Mouse (Mus musculus): ENCODE data around the gene Zkscan4. TPM values are rescaled to one million over a fixed set of nuclear protein-coding genes. Genes with fewer than 3 reads are reported as not detected.
"Not testable (repeated sequence)": the region's sequence is repeated elsewhere in the genome, so short reads cannot be mapped to it uniquely, and the experiment has no call there.

Gene Zkscan4
- polyA plus RNA-seq, 1 experiment from 2014 or later = 10.1 TPM

GRCm38 (mm10) chr13:21495080-21495479, 16.4 kb downstream of the Zkscan4 start, which contains the start of gene AK157302:
Gene AK157302, plus strand, starts transcription at chr13:21495223.
- Histone ChIP-seq H3K27ac (ENCODE audit: low read length) (no peak within 1 kb of the TSS), H3K4me3 (replicated peaks; ENCODE audit: low read length) (no peak within 1 kb of the TSS), H3K9me3 (ENCODE audit: control insufficient read depth, low read length) (no peaks in the 10 kb centered on the region), H3K9ac (replicated peaks; ENCODE audit: low read depth, low read length) (no peak within 1 kb of the TSS), H3K4me2 (ENCODE audit: low read length) (no peak within 1 kb of the TSS), H3K4me1 (replicated peaks; ENCODE audit: control insufficient read depth, insufficient read depth, low read length) (no peaks in the 10 kb centered on the region), H3K36me3 (ENCODE audit: control insufficient read depth, insufficient read depth) (no peaks in the 10 kb centered on the region), H3K27me3 (replicated peaks; ENCODE audit: control insufficient read depth, insufficient read depth, low read length) (no peaks in the 10 kb centered on the region)
- no peak for ATAC-seq
- 95% methylated on average over 21 of the region's 21 CpGs for WGBS

- H3K4me3 ChIP-seq (replicated peaks; ENCODE audit: low read length); ATAC-seq; H3K9ac ChIP-seq (replicated peaks; ENCODE audit: low read depth, low read length); H3K27ac ChIP-seq (ENCODE audit: low read length); H3K4me2 ChIP-seq (ENCODE audit: low read length); H3K9me3 ChIP-seq (ENCODE audit: control insufficient read depth, low read length); H3K27me3 ChIP-seq (replicated peaks; ENCODE audit: control insufficient read depth, insufficient read depth, low read length); H3K4me1 ChIP-seq (replicated peaks; ENCODE audit: control insufficient read depth, insufficient read depth, low read length); H3K36me3 ChIP-seq (ENCODE audit: control insufficient read depth, insufficient read depth): not testable (repeated sequence)
- 96% methylated on average over 17 of the region's 17 CpGs for WGBS
Measured at GRCm38 (mm10) chr13:21501182-21501581, 22.5 kb downstream of the Zkscan4 start, which contains the start of gene Gm11273. Gene Gm11273, minus strand, starts transcription at chr13:21501418.

GRCm38 (mm10) chr13:21502296-21502695, 23.6 kb downstream of the Zkscan4 start:
- no peak overlapping the region for H3K27ac ChIP-seq (ENCODE audit: low read length)
- ATAC-seq = no peak
- peaks cover 4% of the 10 kb centered on the region for H3K4me1 ChIP-seq (replicated peaks; ENCODE audit: control insufficient read depth, insufficient read depth, low read length)
- no peak overlapping the region for H3K9ac ChIP-seq (replicated peaks; ENCODE audit: low read depth, low read length)
- H3K4me2 ChIP-seq (ENCODE audit: low read length) = no peak overlapping the region
- no peaks in the 10 kb centered on the region for H3K27me3 ChIP-seq (replicated peaks; ENCODE audit: control insufficient read depth, insufficient read depth, low read length)
- 92% methylated on average over 5 of the region's 5 CpGs for WGBS
- H3K36me3 ChIP-seq (ENCODE audit: control insufficient read depth, insufficient read depth) = no peaks in the 10 kb centered on the region
- no peaks in the 10 kb centered on the region for H3K9me3 ChIP-seq (ENCODE audit: control insufficient read depth, low read length)
- no peak overlapping the region for H3K4me3 ChIP-seq (replicated peaks; ENCODE audit: low read length)

- H3K4me1 ChIP-seq (replicated peaks; ENCODE audit: control insufficient read depth, insufficient read depth, low read length) = peaks cover 4% of the 10 kb centered on the region
- WGBS = 0% methylated on average over 21 of the region's 21 CpGs
- peak overlapping the region; percentile 73 for H3K9ac ChIP-seq (replicated peaks; ENCODE audit: low read depth, low read length)
- H3K4me2 ChIP-seq (ENCODE audit: low read length) = peak overlapping the region; percentile 81
- ATAC-seq = peak; percentile 100
- peak overlapping the region; percentile 81 for H3K27ac ChIP-seq (ENCODE audit: low read length)
- H3K4me3 ChIP-seq (replicated peaks; ENCODE audit: low read length) = peak overlapping the region; percentile 62
- no peaks in the 10 kb centered on the region for H3K36me3 ChIP-seq (ENCODE audit: control insufficient read depth, insufficient read depth)
- H3K9me3 ChIP-seq (ENCODE audit: control insufficient read depth, low read length) = no peaks in the 10 kb centered on the region
- H3K27me3 ChIP-seq (replicated peaks; ENCODE audit: control insufficient read depth, insufficient read depth, low read length) = no peaks in the 10 kb centered on the region
Measured at GRCm38 (mm10) chr13:21506221-21506649, 27.5 kb downstream of the Zkscan4 start.

GRCm38 (mm10) chr13:21530136-21530535, 51.4 kb downstream of the Zkscan4 start:
- H3K36me3 ChIP-seq (ENCODE audit: control insufficient read depth, insufficient read depth) = peaks cover 9% of the 10 kb centered on the region
- H3K4me1 ChIP-seq (replicated peaks; ENCODE audit: control insufficient read depth, insufficient read depth, low read length) = peaks cover 4% of the 10 kb centered on the region; the same call in 1 of the 2 replicates
- no peak for ATAC-seq
- H3K4me2 ChIP-seq (ENCODE audit: low read length) = peak overlapping the region; percentile 60
- H3K27me3 ChIP-seq (replicated peaks; ENCODE audit: control insufficient read depth, insufficient read depth, low read length) = no peaks in the 10 kb centered on the region
- WGBS = 51% methylated on average over 7 of the region's 7 CpGs
- H3K9ac ChIP-seq (replicated peaks; ENCODE audit: low read depth, low read length) = no peak overlapping the region
- peak overlapping the region; percentile 33 for H3K4me3 ChIP-seq (replicated peaks; ENCODE audit: low read length)
- H3K9me3 ChIP-seq (ENCODE audit: control insufficient read depth, low read length) = no peaks in the 10 kb centered on the region
- no peak overlapping the region for H3K27ac ChIP-seq (ENCODE audit: low read length)

GRCm38 (mm10) chr13:21530781-21531201, 52.1 kb downstream of the Zkscan4 start, which contains the start of gene Zkscan8:
Gene Zkscan8, minus strand, starts transcription at chr13:21531120.
- Histone ChIP-seq H3K27ac (ENCODE audit: low read length) (peak within 1 kb of the TSS; percentile 74), H3K27me3 (replicated peaks; ENCODE audit: control insufficient read depth, insufficient read depth, low read length) (0 out of 2 replicates have a peak, but pooled peaks cover 2% of the 10 kb centered on the region), H3K4me1 (replicated peaks; ENCODE audit: control insufficient read depth, insufficient read depth, low read length) (peaks cover 4% of the 10 kb centered on the region; the same call in 1 of the 2 replicates), H3K4me3 (replicated peaks; ENCODE audit: low read length) (peak within 1 kb of the TSS; percentile 75), H3K4me2 (ENCODE audit: low read length) (peak within 1 kb of the TSS; percentile 68), H3K36me3 (ENCODE audit: control insufficient read depth, insufficient read depth) (peaks cover 7% of the 10 kb centered on the region), H3K9ac (replicated peaks; ENCODE audit: low read depth, low read length) (peak within 1 kb of the TSS; percentile 97), H3K9me3 (ENCODE audit: control insufficient read depth, low read length) (no peaks in the 10 kb centered on the region)
- WGBS = 0% methylated on average over 39 of the region's 39 CpGs
- peak; percentile 99 for ATAC-seq

MicroRNAs within 50 kb of the gene (microRNA counts, 519-probe panel; counts per million panel counts)
- microRNA mmu-miR-1896 = 3,015 counts per million, percentile 77 among the panel's probes with 10 or more counts

Small RNA genes within 50 kb of the gene (microRNA-seq; reads per million reads assigned to microRNA genes)
- not detected for gene Mir1896

Other genes with a start within 250 kb of the Zkscan4 start
- gene Gpx5, start 186.2 kb upstream of the Zkscan4 start, polyA plus RNA-seq (2015; fragmentation: Nextera tagmentation; extraction: Ambion mirVana) = not detected in 2 replicates
- not detected in 2 replicates for gene Gpx6, start 166.8 kb upstream of the Zkscan4 start, polyA plus RNA-seq (2015; fragmentation: Nextera tagmentation; extraction: Ambion mirVana)
- gene Olfr1367, start 132.0 kb upstream of the Zkscan4 start, polyA plus RNA-seq (2015; fragmentation: Nextera tagmentation; extraction: Ambion mirVana) = not detected in 2 replicates
- 15.5 and 16.1 TPM in 2 replicates for gene Zscan12, start 116.1 kb upstream of the Zkscan4 start, polyA plus RNA-seq (2015; fragmentation: Nextera tagmentation; extraction: Ambion mirVana)
- 92.6 and 93.3 TPM in 2 replicates for gene Zkscan3, start 76.2 kb upstream of the Zkscan4 start, polyA plus RNA-seq (2015; fragmentation: Nextera tagmentation; extraction: Ambion mirVana)
- 2.0 and 3.4 TPM in 2 replicates for gene Pgbd1, start 37.8 kb upstream of the Zkscan4 start, polyA plus RNA-seq (2015; fragmentation: Nextera tagmentation; extraction: Ambion mirVana)
- gene Zscan26, start 25.2 kb upstream of the Zkscan4 start, polyA plus RNA-seq (2015; fragmentation: Nextera tagmentation; extraction: Ambion mirVana) = 16.2 and 22.1 TPM in 2 replicates
- gene Nkapl, start 10.4 kb upstream of the Zkscan4 start, polyA plus RNA-seq (2015; fragmentation: Nextera tagmentation; extraction: Ambion mirVana) = 2.8 and 4.3 TPM in 2 replicates
- not detected in 2 replicates for gene Gm10065, start 534 bp downstream of the Zkscan4 start, polyA plus RNA-seq (2015; fragmentation: Nextera tagmentation; extraction: Ambion mirVana)
- gene AK157302, start 16.3 kb downstream of the Zkscan4 start, polyA plus RNA-seq (2015; fragmentation: Nextera tagmentation; extraction: Ambion mirVana) = 0.35 and 0.48 TPM in 2 replicates
- 7.4 and 8.0 TPM in 2 replicates for gene Gm11273, start 22.5 kb downstream of the Zkscan4 start, polyA plus RNA-seq (2015; fragmentation: Nextera tagmentation; extraction: Ambion mirVana)
- gene Zkscan8, start 52.2 kb downstream of the Zkscan4 start, polyA plus RNA-seq (2015; fragmentation: Nextera tagmentation; extraction: Ambion mirVana) = 6.9 and 8.0 TPM in 2 replicates
- 0.15 and 0.29 TPM in 2 replicates for gene Olfr1366, start 63.9 kb downstream of the Zkscan4 start, polyA plus RNA-seq (2015; fragmentation: Nextera tagmentation; extraction: Ambion mirVana)
- 0.07 TPM in 1 of 2 replicates, not detected in the other for gene Olfr1535, start 81.0 kb downstream of the Zkscan4 start, polyA plus RNA-seq (2015; fragmentation: Nextera tagmentation; extraction: Ambion mirVana)
- not detected in 2 replicates for gene Olfr1364, start 102.9 kb downstream of the Zkscan4 start, polyA plus RNA-seq (2015; fragmentation: Nextera tagmentation; extraction: Ambion mirVana)
- gene Olfr1362, start 135.1 kb downstream of the Zkscan4 start, polyA plus RNA-seq (2015; fragmentation: Nextera tagmentation; extraction: Ambion mirVana) = not detected in 2 replicates
- gene Olfr11, start 163.6 kb downstream of the Zkscan4 start, polyA plus RNA-seq (2015; fragmentation: Nextera tagmentation; extraction: Ambion mirVana) = 0.06 TPM in 1 of 2 replicates, not detected in the other
- gene Olfr1361, start 184.5 kb downstream of the Zkscan4 start, polyA plus RNA-seq (2015; fragmentation: Nextera tagmentation; extraction: Ambion mirVana) = not detected in 2 replicates
- gene Olfr1360, start 198.5 kb downstream of the Zkscan4 start, polyA plus RNA-seq (2015; fragmentation: Nextera tagmentation; extraction: Ambion mirVana) = not detected in 2 replicates
- not detected in 2 replicates for gene Olfr1359, start 219.2 kb downstream of the Zkscan4 start, polyA plus RNA-seq (2015; fragmentation: Nextera tagmentation; extraction: Ambion mirVana)
- 1.9 TPM in 1 of 2 replicates, not detected in the other for gene Hist1h2bl, start 237.2 kb downstream of the Zkscan4 start, polyA plus RNA-seq (2015; fragmentation: Nextera tagmentation; extraction: Ambion mirVana)
- gene Hist1h2ai, start 237.5 kb downstream of the Zkscan4 start, polyA plus RNA-seq (2015; fragmentation: Nextera tagmentation; extraction: Ambion mirVana) = 12.5 and 20.8 TPM in 2 replicates
- gene Hist1h3h, start 238.8 kb downstream of the Zkscan4 start, polyA plus RNA-seq (2015; fragmentation: Nextera tagmentation; extraction: Ambion mirVana) = 2.2 and 3.7 TPM in 2 replicates
- gene Hist1h2bm, start 243.1 kb downstream of the Zkscan4 start, polyA plus RNA-seq (2015; fragmentation: Nextera tagmentation; extraction: Ambion mirVana) = 1.2 and 2.2 TPM in 2 replicates